1 mouse cellular context compared by ENCODE assay signal in the genomic region with DNA sequence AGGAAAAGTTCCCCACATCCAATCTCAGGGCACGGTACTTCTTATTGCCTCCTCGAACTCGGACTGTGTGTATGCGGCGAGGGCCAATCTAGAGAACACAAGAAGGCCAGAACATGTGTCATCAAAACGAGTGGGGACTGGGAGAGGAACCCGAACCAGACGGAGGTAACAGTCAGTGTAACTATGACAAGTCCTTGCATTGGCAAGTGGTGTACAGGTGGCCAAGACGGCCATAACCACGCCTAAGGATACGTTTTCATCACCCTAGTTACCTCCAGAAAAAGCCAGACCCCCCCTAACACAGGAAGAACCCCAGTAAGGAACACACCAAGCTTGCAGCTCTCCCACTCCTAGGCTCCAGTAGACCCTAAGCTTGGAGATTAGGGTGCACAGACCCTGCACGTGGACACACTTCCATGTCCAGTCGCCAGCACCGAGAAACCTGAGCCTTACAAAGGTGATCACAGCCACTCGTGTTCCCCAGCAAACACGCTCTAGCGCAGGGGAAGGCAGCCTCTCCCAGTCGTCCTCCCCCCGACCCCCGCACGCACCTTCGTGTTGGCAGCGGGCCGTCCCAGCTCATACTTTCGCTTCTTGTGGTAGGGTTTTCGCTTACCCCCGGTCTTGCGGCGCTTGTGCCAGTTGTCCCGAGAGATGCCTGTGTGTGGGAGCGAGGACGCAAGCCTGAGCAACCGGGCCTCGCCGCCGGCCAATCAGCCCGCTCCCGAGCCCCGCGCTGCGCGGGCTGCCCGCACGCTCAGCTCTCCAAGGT.
TF ChIP-seq lines count a peak whose summit lies in the region.

No protein-coding gene starts in this region.

TF ChIP-seq in MEL, 35 proteins besides CTCF, POLR2A, EP300 and RAD21:
- TF ChIP-seq MYC (IDR thresholded peaks at IDR 0.05; ENCODE audit: low read depth, low read length) (0 out of 2 replicates have a peak, but pooled peaks have one; percentile 50), MAZ (IDR thresholded peaks at IDR 0.05; ENCODE audit: low read depth, low read length) (no peak)
